Mouse (Mus musculus): ENCODE measurements around the gene Hirip3. TPM values are rescaled to one million over a fixed set of nuclear protein-coding genes. Genes with fewer than 3 reads are reported as not detected.
A peak's percentile ranks its signal among the peaks of the same experiment; 100 is the strongest.

Hirip3 gene
- total RNA-seq (2015) = 21.8 and 27.5 TPM in 2 replicates
- 215 and 246 TPM in 2 replicates for total RNA-seq (2017)

GRCm38 (mm10) chr7:126861429-126862130 is at the start of gene Hirip3:
Gene Hirip3 (plus strand): TSS chr7:126861972.
- peak; percentile 89 for ATAC-seq (replicated peaks; ENCODE audit: poor library complexity)

- ATAC-seq (replicated peaks; ENCODE audit: poor library complexity) = no peak
Measured at GRCm38 (mm10) chr7:126815726-126816222, 46.0 kb upstream of the Hirip3 start.

DNA sequence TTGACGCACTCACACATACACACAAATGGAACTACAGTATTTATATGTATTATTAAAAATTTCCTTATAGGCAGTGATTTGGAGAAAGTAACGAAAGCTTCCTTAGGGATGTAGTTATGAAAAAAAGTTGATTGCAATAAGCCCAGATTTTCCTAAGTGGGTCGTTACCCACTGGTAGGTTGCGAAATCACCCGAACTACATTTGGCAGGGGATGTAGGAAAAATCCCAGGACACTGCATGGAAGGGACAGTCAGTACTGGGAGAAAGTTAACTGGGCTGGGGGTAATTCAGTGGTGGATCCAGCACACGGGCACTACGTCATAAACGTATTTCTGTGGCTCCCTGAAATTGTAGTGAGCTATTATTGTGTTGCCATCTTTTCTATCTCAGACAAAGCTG is 45.3 kb upstream of the Hirip3 start:
- no peak for ATAC-seq (replicated peaks; ENCODE audit: poor library complexity)

DNA sequence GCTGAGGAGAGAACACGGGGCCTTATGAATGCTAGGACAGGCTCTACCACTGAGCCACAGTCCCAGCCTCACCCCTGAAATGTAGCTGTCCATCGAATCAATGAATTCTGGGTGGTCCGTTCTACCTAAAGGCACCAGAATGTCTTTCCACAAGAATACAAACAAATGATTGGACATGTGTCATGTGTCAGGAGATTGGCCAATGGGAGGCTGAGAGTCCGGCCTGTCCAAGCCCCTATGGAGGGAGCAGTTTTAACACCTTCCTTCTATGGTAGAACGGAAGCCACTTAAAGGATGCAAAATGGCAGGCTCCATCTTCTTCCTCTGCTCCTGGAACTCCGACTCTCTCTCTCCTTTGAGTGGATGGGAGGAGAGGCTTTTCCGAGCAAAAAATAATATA is 44.2 kb upstream of the Hirip3 start:
- no peak for ATAC-seq (replicated peaks; ENCODE audit: poor library complexity)

DNA sequence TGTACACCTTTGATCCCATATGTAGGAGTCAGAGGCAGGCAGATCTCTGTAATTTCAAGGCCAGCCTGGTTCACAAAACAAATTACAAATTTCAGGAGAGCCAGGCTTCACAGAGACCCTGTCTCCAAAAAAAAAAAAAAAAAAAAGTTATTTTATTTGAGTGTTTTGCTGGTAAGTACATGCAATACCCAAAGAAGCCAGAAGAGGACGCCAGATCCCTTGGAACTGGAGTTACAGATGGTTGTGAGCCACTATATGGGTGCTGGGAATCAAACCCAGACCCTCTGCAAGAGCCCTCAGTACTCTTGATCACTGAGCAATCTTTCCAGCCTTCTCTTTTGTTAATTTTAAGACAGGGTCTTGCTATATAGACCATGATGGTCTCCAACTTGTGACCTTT is 43.0 kb upstream of the Hirip3 start:
- ATAC-seq (replicated peaks; ENCODE audit: poor library complexity) = no peak

- peak; percentile 93 for ATAC-seq (replicated peaks; ENCODE audit: poor library complexity)
Measured at GRCm38 (mm10) chr7:126821835-126822511, 39.8 kb upstream of the Hirip3 start.

DNA sequence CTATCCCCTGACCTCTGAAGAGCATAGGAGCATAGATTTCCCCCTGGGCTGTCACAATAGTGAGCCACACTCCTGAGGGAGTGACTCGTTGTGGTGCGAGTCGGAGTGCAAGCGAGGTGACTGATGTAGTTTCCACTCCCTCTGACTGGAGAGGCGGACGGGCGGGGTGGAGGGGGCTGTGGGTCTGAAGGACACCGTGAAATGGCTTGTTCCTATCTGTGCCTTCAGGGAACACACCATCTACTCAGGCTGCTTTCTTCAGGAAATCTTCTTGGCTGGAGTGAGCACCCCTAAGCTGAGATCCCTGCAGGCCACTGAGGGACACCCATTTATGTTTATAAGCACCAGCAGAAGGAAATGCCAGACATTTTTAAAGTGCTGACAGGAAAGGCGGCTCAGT is 39.0 kb upstream of the Hirip3 start:
- no peak for ATAC-seq (replicated peaks; ENCODE audit: poor library complexity)

- no peak for ATAC-seq (replicated peaks; ENCODE audit: poor library complexity)
Measured at GRCm38 (mm10) chr7:126823202-126823711, 38.5 kb upstream of the Hirip3 start.

DNA sequence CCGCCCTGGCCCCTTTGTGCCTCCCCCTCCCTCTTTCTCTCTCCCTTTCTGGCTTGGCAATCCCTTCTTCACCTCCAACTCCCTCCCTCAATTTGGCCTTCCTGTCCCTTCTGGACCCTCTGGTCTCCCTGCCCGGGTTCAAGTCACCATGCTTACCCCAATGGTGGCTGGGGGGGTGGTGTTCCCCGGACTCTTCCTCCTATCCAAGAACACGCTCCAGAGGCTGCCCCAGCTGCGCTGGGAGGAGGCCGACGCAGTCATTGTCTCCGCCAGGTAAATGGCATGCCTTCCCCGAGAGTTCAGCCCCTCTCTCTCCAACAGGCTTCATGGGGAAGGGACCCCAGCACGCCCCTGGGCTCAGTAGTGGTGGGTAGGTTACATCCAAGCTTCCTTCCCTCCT is 37.8 kb upstream of the Hirip3 start:
- no peak for ATAC-seq (replicated peaks; ENCODE audit: poor library complexity)

DNA sequence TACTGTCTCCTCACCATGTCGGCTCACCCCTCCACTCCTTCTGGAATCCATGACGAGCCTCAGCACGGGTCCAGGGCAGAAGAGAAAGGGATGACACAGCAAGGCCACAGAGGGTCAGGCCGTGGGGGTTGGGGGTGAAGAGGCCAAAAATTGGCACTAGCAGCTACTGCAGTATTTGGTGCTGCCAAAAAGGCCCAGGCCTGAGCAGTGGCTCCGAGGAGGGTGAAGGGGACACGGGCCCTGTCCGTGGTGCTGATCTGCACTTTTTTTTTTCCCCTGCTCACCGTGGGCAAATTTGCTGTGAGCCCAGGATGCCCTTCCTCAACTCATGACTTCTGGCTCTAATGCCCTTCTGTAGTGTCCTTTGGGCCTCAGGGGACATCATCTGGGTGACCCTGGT is 36.4 kb upstream of the Hirip3 start:
- ATAC-seq (replicated peaks; ENCODE audit: poor library complexity) = peak; percentile 59

GRCm38 (mm10) chr7:126825952-126826351 is 35.8 kb upstream of the Hirip3 start:
- no peak for ATAC-seq (replicated peaks; ENCODE audit: poor library complexity)

- ATAC-seq (replicated peaks; ENCODE audit: poor library complexity) = no peak
Measured at GRCm38 (mm10) chr7:126831539-126831938, 30.2 kb upstream of the Hirip3 start, which contains the start of gene 4930451I11Rik. Gene 4930451I11Rik (minus strand): TSS chr7:126831639.

- peak; percentile 96 for ATAC-seq (replicated peaks; ENCODE audit: poor library complexity)
Measured at GRCm38 (mm10) chr7:126832036-126832598, 29.7 kb upstream of the Hirip3 start.

DNA sequence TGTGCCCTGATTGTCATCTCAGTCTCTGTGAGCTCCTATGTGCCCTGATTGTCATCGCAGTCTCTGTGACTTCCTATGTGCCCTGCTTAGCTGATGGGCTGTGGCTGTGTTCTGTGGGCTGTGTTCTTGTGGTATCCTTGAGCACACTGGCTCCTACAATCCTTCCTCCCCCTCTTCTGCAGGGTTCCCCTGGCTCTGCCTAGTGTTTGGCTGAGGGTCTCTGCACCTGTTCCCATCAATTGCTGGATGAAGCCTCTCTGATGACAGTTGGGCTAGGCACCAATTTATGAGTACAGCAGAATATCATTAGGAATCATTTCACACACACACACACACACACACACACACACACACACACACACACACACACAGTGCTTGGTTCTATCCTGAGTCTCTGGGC is 28.5 kb upstream of the Hirip3 start:
- no peak for ATAC-seq (replicated peaks; ENCODE audit: poor library complexity)

GRCm38 (mm10) chr7:126843276-126843675 is 18.5 kb upstream of the Hirip3 start:
- ATAC-seq (replicated peaks; ENCODE audit: poor library complexity) = no peak

- no peak for ATAC-seq (replicated peaks; ENCODE audit: poor library complexity)
Measured at GRCm38 (mm10) chr7:126845516-126845915, 16.3 kb upstream of the Hirip3 start.

- no peak for ATAC-seq (replicated peaks; ENCODE audit: poor library complexity)
Measured at GRCm38 (mm10) chr7:126847116-126847420, 14.7 kb upstream of the Hirip3 start, which contains the start of gene Doc2a. Gene Doc2a (plus strand): TSS chr7:126847416.

- no peak; the same call in 1 of the 2 replicates for ATAC-seq (replicated peaks; ENCODE audit: poor library complexity)
Measured at GRCm38 (mm10) chr7:126847421-126848398, 14.1 kb upstream of the Hirip3 start.

- 0 out of 2 replicates have a peak, but pooled peaks have one; percentile 2 for ATAC-seq (replicated peaks; ENCODE audit: poor library complexity)
Measured at GRCm38 (mm10) chr7:126848794-126849193, 13.0 kb upstream of the Hirip3 start.

- ATAC-seq (replicated peaks; ENCODE audit: poor library complexity) = no peak
Measured at GRCm38 (mm10) chr7:126850161-126850560, 11.6 kb upstream of the Hirip3 start.
